Comparison of ENCODE assay signal across 9 mouse cellular contexts in genomic region chr12:27062061-27062461, GRCm38 (mm10).
DNase-seq lines count a peak whose midpoint lies in the region; ATAC-seq lines count a peak whose summit lies in the region.
"Had no signal": no experiment of that assay in that cellular context is flagged by ENCODE, and none has a peak within 500 bp of the region (broad histone marks: within the 10 kb centered on the region; RNA-seq: fewer than 3 reads in every experiment).

No protein-coding gene starts in this region.

- no peak for DNase-seq in heart, embryonic 10.5 days (ENCODE audit: low spot score)
- DNase-seq in heart, adult 8-10 months (ENCODE audit: low spot score), result no peak
- peak; percentile 61 for DNase-seq in brain, adult 2 months (ENCODE audit: low read depth, low spot score)
- peak; percentile 30 to 34 for DNase-seq in layer of hippocampus, postnatal 36 days
- DNase-seq in spleen, postnatal 36 days (ENCODE audit: low spot score in 2 of 2), result no peak

- peaks cover 8% of the 10 kb centered on the region; the same call in 1 of the 2 replicates for H3K27me3 ChIP-seq in heart, embryonic 10.5 days (ENCODE audit: insufficient read depth, poor library complexity, severe bottlenecking)
- H3K27me3 ChIP-seq in forebrain, embryonic 13.5 days, result no peaks in the 10 kb centered on the region
- no peaks in the 10 kb centered on the region for H3K27me3 ChIP-seq in midbrain, embryonic 13.5 days

- H3K9me3 ChIP-seq in heart, embryonic 10.5 days, result no peaks in the 10 kb centered on the region
- H3K9me3 ChIP-seq in forebrain, embryonic 13.5 days (replicated peaks), result no peaks in the 10 kb centered on the region
- no peaks in the 10 kb centered on the region for H3K9me3 ChIP-seq in midbrain, embryonic 13.5 days

- H3K9ac ChIP-seq in forebrain, embryonic 13.5 days, result peak overlapping the region; percentile 69
- H3K9ac ChIP-seq in midbrain, embryonic 13.5 days (replicated peaks), result peak overlapping the region; percentile 72

- H3K27ac ChIP-seq in heart, embryonic 10.5 days, result peak overlapping the region; percentile 83
- H3K27ac ChIP-seq in forebrain, embryonic 13.5 days, result peak overlapping the region; percentile 99
- H3K27ac ChIP-seq in midbrain, embryonic 13.5 days, result peak overlapping the region; percentile 99

- WGBS in heart, embryonic 10.5 days, result 1% methylated on average over 10 of the region's 10 CpGs
- WGBS in forebrain, embryonic 13.5 days, result under 1% methylated on average over 10 of the region's 10 CpGs
- WGBS in midbrain, embryonic 13.5 days, result under 1% methylated on average over 10 of the region's 10 CpGs

- H3K4me3 ChIP-seq in heart, embryonic 10.5 days, result peak overlapping the region; percentile 49
- peak overlapping the region; percentile 32 for H3K4me3 ChIP-seq in forebrain, embryonic 13.5 days
- peak overlapping the region; percentile 38 for H3K4me3 ChIP-seq in midbrain, embryonic 13.5 days (replicated peaks)
- H3K4me3 ChIP-seq: erythroblast, embryonic 14.5 days had no signal

- peaks cover 28% of the 10 kb centered on the region for H3K4me1 ChIP-seq in heart, embryonic 10.5 days
- H3K4me1 ChIP-seq in forebrain, embryonic 13.5 days, result peaks cover 74% of the 10 kb centered on the region
- peaks cover 84% of the 10 kb centered on the region for H3K4me1 ChIP-seq in midbrain, embryonic 13.5 days (replicated peaks)

- H3K4me2 ChIP-seq in forebrain, embryonic 13.5 days, result peak overlapping the region; percentile 62
- peak overlapping the region; percentile 64 for H3K4me2 ChIP-seq in midbrain, embryonic 13.5 days (replicated peaks)

- ATAC-seq in forebrain, embryonic 13.5 days, result peak; percentile 66
- peak; percentile 65 for ATAC-seq in midbrain, embryonic 13.5 days
- ATAC-seq in megakaryocyte, adult 5-6 weeks (ENCODE audit: poor library complexity, severe bottlenecking), result no peak

- H3K36me3 ChIP-seq in heart, embryonic 10.5 days, result no peaks in the 10 kb centered on the region
- H3K36me3 ChIP-seq in forebrain, embryonic 13.5 days (ENCODE audit: poor library complexity, severe bottlenecking), result no peaks in the 10 kb centered on the region
- H3K36me3 ChIP-seq in midbrain, embryonic 13.5 days, result no peaks in the 10 kb centered on the region

Comparison
In these comparisons a context has a peak if more than half of its experiments do, and no peak if none do; other contexts are left out.
1. DNase-seq: peak in brain, adult 2 months (single experiment) and layer of hippocampus, postnatal 36 days (2 of 2); none in heart, embryonic 10.5 days (single experiment), heart, adult 8-10 months (single experiment) and spleen, postnatal 36 days (0 of 2).
2. Peak in every context shown above with its lines, with median percentiles within 50 percentile points of each other: H3K27ac ChIP-seq and H3K4me3 ChIP-seq.